ENCODE assay signal across 7 mouse cellular contexts in genomic region chr12:85339947-85340346, GRCm38 (mm10). TPM values are rescaled to one million over a fixed set of nuclear protein-coding genes. Genes with fewer than 3 reads are reported as not detected.
DNase-seq lines count a peak whose midpoint lies in the region; ATAC-seq lines count a peak whose summit lies in the region.

No protein-coding gene starts in this region.

- H3K4me2 ChIP-seq in forebrain, embryonic 12.5 days: peak overlapping the region; percentile 79
- peak overlapping the region; percentile 61 for H3K4me2 ChIP-seq in limb, embryonic 11.5 days (ENCODE audit: low read depth, severe bottlenecking)
- H3K4me2 ChIP-seq in midbrain, embryonic 11.5 days: peak overlapping the region; percentile 75

- ATAC-seq in CD4-positive, CD25-positive, alpha-beta regulatory T cell, adult 4 months: peak; percentile 22
- no peak for ATAC-seq in forebrain, embryonic 12.5 days (ENCODE audit: low FRiP score)
- no peak for ATAC-seq in limb, embryonic 11.5 days (ENCODE audit: insufficient number of reproducible peaks, low FRiP score, low TSS enrichment, low read depth)
- no peak for ATAC-seq in midbrain, embryonic 11.5 days (ENCODE audit: low FRiP score)

- H3K9me3 ChIP-seq in forebrain, embryonic 12.5 days: no peaks in the 10 kb centered on the region
- no peaks in the 10 kb centered on the region for H3K9me3 ChIP-seq in limb, embryonic 11.5 days (ENCODE audit: control insufficient read depth, low read length)
- H3K9me3 ChIP-seq in midbrain, embryonic 11.5 days (ENCODE audit: control insufficient read depth, low read length): no peaks in the 10 kb centered on the region

- peak; percentile 91 for DNase-seq in 416B (ENCODE audit: low read depth)
- DNase-seq in limb, embryonic 11.5 days (ENCODE audit: low spot score): no peak
- DNase-seq in midbrain, embryonic 11.5 days (ENCODE audit: low spot score, missing footprints): peak; percentile 86
- no peak for DNase-seq in frontal cortex, adult 2 months (ENCODE audit: extremely low spot score in 1 of 2, low spot score in 1 of 2)
- DNase-seq in layer of hippocampus, adult 11-12 months (ENCODE audit: low spot score): no peak

- H3K36me3 ChIP-seq in forebrain, embryonic 12.5 days (replicated peaks): peaks cover 19% of the 10 kb centered on the region
- H3K36me3 ChIP-seq in limb, embryonic 11.5 days (ENCODE audit: control insufficient read depth, insufficient read depth, low read length): no peaks in the 10 kb centered on the region; the same call in 1 of the 2 replicates
- H3K36me3 ChIP-seq in midbrain, embryonic 11.5 days (ENCODE audit: control insufficient read depth, insufficient read depth, low read length): no peaks in the 10 kb centered on the region

- no peak overlapping the region for H3K9ac ChIP-seq in forebrain, embryonic 12.5 days
- no peak overlapping the region for H3K9ac ChIP-seq in limb, embryonic 11.5 days (ENCODE audit: low read length)
- H3K9ac ChIP-seq in midbrain, embryonic 11.5 days (ENCODE audit: low read length): no peak overlapping the region

- 47% methylated on average over 4 of the region's 4 CpGs for WGBS in forebrain, embryonic 12.5 days
- 45% methylated on average over 4 of the region's 4 CpGs for WGBS in limb, embryonic 11.5 days
- 52% methylated on average over 4 of the region's 4 CpGs for WGBS in midbrain, embryonic 11.5 days

- H3K4me1 ChIP-seq in forebrain, embryonic 12.5 days: peaks cover 19% of the 10 kb centered on the region
- H3K4me1 ChIP-seq in limb, embryonic 11.5 days (ENCODE audit: control insufficient read depth, insufficient read depth, low read length): peaks cover 5% of the 10 kb centered on the region
- peaks cover 7% of the 10 kb centered on the region for H3K4me1 ChIP-seq in midbrain, embryonic 11.5 days (ENCODE audit: control insufficient read depth, insufficient read depth, low read length)

- no peak overlapping the region for H3K27ac ChIP-seq in forebrain, embryonic 12.5 days
- no peak overlapping the region for H3K27ac ChIP-seq in limb, embryonic 11.5 days (replicated peaks; ENCODE audit: low read depth, low read length)
- H3K27ac ChIP-seq in midbrain, embryonic 11.5 days (ENCODE audit: low read depth, low read length): no peak overlapping the region

- no peak overlapping the region for H3K4me3 ChIP-seq in forebrain, embryonic 12.5 days (replicated peaks)
- no peak overlapping the region for H3K4me3 ChIP-seq in limb, embryonic 11.5 days (ENCODE audit: low read depth, low read length)
- H3K4me3 ChIP-seq in midbrain, embryonic 11.5 days (ENCODE audit: low read depth, low read length): no peak overlapping the region; the same call in 1 of the 2 replicates

- no peaks in the 10 kb centered on the region for H3K27me3 ChIP-seq in forebrain, embryonic 12.5 days
- H3K27me3 ChIP-seq in limb, embryonic 11.5 days (ENCODE audit: control insufficient read depth, insufficient read depth, low read length): no peaks in the 10 kb centered on the region
- H3K27me3 ChIP-seq in midbrain, embryonic 11.5 days (ENCODE audit: control insufficient read depth, insufficient read depth, low read length): no peaks in the 10 kb centered on the region

RNA-seq across cellular contexts. Expression of gene Nek9, which starts 0.8 kb away (rescaled TPM):
- 10 to 100 TPM; 11.2 to 13.9 TPM for polyA plus RNA-seq in CD4-positive, CD25-positive, alpha-beta regulatory T cell, adult 4 months (2017; shearing (Covaris generic))
- polyA plus RNA-seq in forebrain, embryonic 12.5 days (2016; fragmentation: Nextera tagmentation; extraction: Ambion mirVana): 23.7 and 24.5 TPM in 2 replicates
- 18.7 and 19.0 TPM in 2 replicates for polyA plus RNA-seq in limb, embryonic 11.5 days (2014; fragmentation: Nextera tagmentation; extraction: Ambion mirVana)
- polyA plus RNA-seq in midbrain, embryonic 11.5 days (2014; fragmentation: Nextera tagmentation; extraction: Ambion mirVana): 10.4 and 10.6 TPM in 2 replicates
- polyA plus RNA-seq in frontal cortex, adult 2 months (2012; rRNA removed): 33.9 and 38.0 TPM in 2 replicates

RNA-seq across cellular contexts. Expression of gene Tmed10, which starts 34.7 kb away (rescaled TPM):
- 100 to 1,000 TPM; 211 to 243 TPM for polyA plus RNA-seq in CD4-positive, CD25-positive, alpha-beta regulatory T cell, adult 4 months (2017; shearing (Covaris generic))
- 208 and 214 TPM in 2 replicates for polyA plus RNA-seq in forebrain, embryonic 12.5 days (2016; fragmentation: Nextera tagmentation; extraction: Ambion mirVana)
- 276 and 295 TPM in 2 replicates for polyA plus RNA-seq in limb, embryonic 11.5 days (2014; fragmentation: Nextera tagmentation; extraction: Ambion mirVana)
- polyA plus RNA-seq in midbrain, embryonic 11.5 days (2014; fragmentation: Nextera tagmentation; extraction: Ambion mirVana): 266 and 279 TPM in 2 replicates
- 128 and 136 TPM in 2 replicates for polyA plus RNA-seq in frontal cortex, adult 2 months (2012; rRNA removed)

RNA-seq across cellular contexts. Expression of gene Zc2hc1c, which starts 51.6 kb away (rescaled TPM):
- under 1 TPM; 0.39 to 0.65 TPM for polyA plus RNA-seq in CD4-positive, CD25-positive, alpha-beta regulatory T cell, adult 4 months (2017; shearing (Covaris generic))
- 1.1 and 1.6 TPM in 2 replicates for polyA plus RNA-seq in forebrain, embryonic 12.5 days (2016; fragmentation: Nextera tagmentation; extraction: Ambion mirVana)
- 0.67 and 0.85 TPM in 2 replicates for polyA plus RNA-seq in limb, embryonic 11.5 days (2014; fragmentation: Nextera tagmentation; extraction: Ambion mirVana)
- 1.0 TPM in 2 replicates for polyA plus RNA-seq in midbrain, embryonic 11.5 days (2014; fragmentation: Nextera tagmentation; extraction: Ambion mirVana)
- 0.92 and 0.94 TPM in 2 replicates for polyA plus RNA-seq in frontal cortex, adult 2 months (2012; rRNA removed)

RNA-seq across cellular contexts. Expression of gene Acyp1, which starts 51.7 kb away (rescaled TPM):
- 10 to 100 TPM; 55.7 to 59.0 TPM for polyA plus RNA-seq in CD4-positive, CD25-positive, alpha-beta regulatory T cell, adult 4 months (2017; shearing (Covaris generic))
- polyA plus RNA-seq in forebrain, embryonic 12.5 days (2016; fragmentation: Nextera tagmentation; extraction: Ambion mirVana): 62.1 and 62.2 TPM in 2 replicates
- polyA plus RNA-seq in limb, embryonic 11.5 days (2014; fragmentation: Nextera tagmentation; extraction: Ambion mirVana): 55.1 and 62.3 TPM in 2 replicates
- polyA plus RNA-seq in midbrain, embryonic 11.5 days (2014; fragmentation: Nextera tagmentation; extraction: Ambion mirVana): 68.0 and 69.5 TPM in 2 replicates
- polyA plus RNA-seq in frontal cortex, adult 2 months (2012; rRNA removed): 35.6 and 44.0 TPM in 2 replicates

Comparison
In these comparisons a context has a peak if more than half of its experiments do, and no peak if none do; other contexts are left out.
1. DNase-seq: peak in 416B (single experiment) and midbrain, embryonic 11.5 days (single experiment); none in limb, embryonic 11.5 days (single experiment), frontal cortex, adult 2 months (0 of 2) and layer of hippocampus, adult 11-12 months (single experiment).
2. Peak in every context shown above with its lines, with median percentiles within 50 percentile points of each other: H3K4me2 ChIP-seq.